15 mouse cellular contexts compared by ENCODE assay signal in the genomic region with DNA sequence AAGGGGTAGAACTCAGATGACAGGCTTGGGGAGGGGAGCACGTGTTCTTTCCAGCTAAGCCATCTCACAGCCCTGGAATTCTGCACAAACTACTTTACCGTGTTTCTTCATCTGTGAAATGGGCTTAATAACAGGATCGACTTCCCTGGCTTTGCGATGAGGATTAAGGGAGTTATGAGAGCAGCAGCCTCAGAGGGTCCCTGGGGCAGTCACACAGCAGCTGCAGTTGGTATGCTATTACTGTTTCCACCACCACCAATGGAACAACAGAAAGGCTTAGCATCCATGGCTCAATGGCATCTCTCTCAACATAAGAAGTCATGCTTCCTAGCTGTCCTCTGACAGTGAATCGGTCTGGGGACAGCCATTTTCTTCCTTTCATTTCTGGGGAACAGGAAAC. TPM values are rescaled to one million over a fixed set of nuclear protein-coding genes. Genes with fewer than 3 reads are reported as not detected.
DNase-seq lines count a peak whose midpoint lies in the region; ATAC-seq and TF ChIP-seq lines count a peak whose summit lies in the region.
"Had no signal": no experiment of that assay in that cellular context is flagged by ENCODE, and none has a peak within 500 bp of the region (broad histone marks: within the 10 kb centered on the region; RNA-seq: fewer than 3 reads in every experiment).

No protein-coding gene starts in this region.

- H3K79me2 ChIP-seq in heart, adult 2 months (replicated peaks; ENCODE audit: control insufficient read depth, insufficient read depth, low read length) = peaks cover 9% of the 10 kb centered on the region
- H3K79me2 ChIP-seq in myocyte (ENCODE audit: control insufficient read depth, insufficient read depth) = peaks cover 75% of the 10 kb centered on the region

- no peak for DNase-seq in heart, adult 2 months
- DNase-seq in heart, adult 9 months (ENCODE audit: low spot score in 2 of 2) = no peak
- DNase-seq in kidney, postnatal 0 days (ENCODE audit: low spot score) = no peak
- DNase-seq in kidney, postnatal 4 days = no peak
- DNase-seq in urinary bladder, postnatal 25 days (ENCODE audit: low spot score) = no peak
- no peak for DNase-seq in left cerebral cortex, postnatal 4 days
- DNase-seq: cerebellum, postnatal 36 days; gastrocnemius, postnatal 10 days; layer of hippocampus, postnatal 36 days; right cerebral cortex, postnatal 25 days had no signal

- H3K27ac ChIP-seq in heart, adult 2 months = peak overlapping the region; percentile 67; the same call in 1 of the 2 replicates
- H3K27ac ChIP-seq in kidney, postnatal 0 days = peak overlapping the region; percentile 65
- H3K27ac ChIP-seq in heart, embryonic 15.5 days = peak overlapping the region; percentile 83; the same call in 1 of the 2 replicates
- H3K27ac ChIP-seq: midbrain, embryonic 13.5 days; neural tube, embryonic 13.5 days had no signal

- no peaks in the 10 kb centered on the region for H3K9me3 ChIP-seq in kidney, postnatal 0 days (replicated peaks; ENCODE audit: low read length)
- no peaks in the 10 kb centered on the region for H3K9me3 ChIP-seq in heart, embryonic 15.5 days (replicated peaks)
- H3K9me3 ChIP-seq: midbrain, embryonic 13.5 days; neural tube, embryonic 13.5 days had no signal

- no peak overlapping the region for H3K4me2 ChIP-seq in kidney, postnatal 0 days (ENCODE audit: low read length)
- no peak overlapping the region for H3K4me2 ChIP-seq in heart, embryonic 15.5 days
- peak overlapping the region; percentile 31 for H3K4me2 ChIP-seq in myocyte (ENCODE audit: low read depth)
- H3K4me2 ChIP-seq: midbrain, embryonic 13.5 days; neural tube, embryonic 13.5 days had no signal

- no peaks in the 10 kb centered on the region for H3K27me3 ChIP-seq in heart, adult 2 months (ENCODE audit: control insufficient read depth, insufficient read depth, low read length)
- H3K27me3 ChIP-seq in kidney, postnatal 0 days (ENCODE audit: insufficient read depth, low read length) = no peaks in the 10 kb centered on the region
- H3K27me3 ChIP-seq in heart, embryonic 15.5 days = no peaks in the 10 kb centered on the region
- no peaks in the 10 kb centered on the region for H3K27me3 ChIP-seq in myocyte (ENCODE audit: control insufficient read depth, insufficient read depth, insufficient read length)
- H3K27me3 ChIP-seq: midbrain, embryonic 13.5 days; neural tube, embryonic 13.5 days had no signal

- no peak overlapping the region for H3ac ChIP-seq in myocyte (ENCODE audit: control insufficient read depth, insufficient read length)

- H3K4me1 ChIP-seq in heart, adult 2 months (ENCODE audit: control insufficient read depth, insufficient read depth, low read length) = peaks cover 44% of the 10 kb centered on the region
- peaks cover 17% of the 10 kb centered on the region for H3K4me1 ChIP-seq in kidney, postnatal 0 days (replicated peaks; ENCODE audit: insufficient read depth, low read length)
- peaks cover 70% of the 10 kb centered on the region for H3K4me1 ChIP-seq in heart, embryonic 15.5 days (replicated peaks)

- ATAC-seq in kidney, postnatal 0 days (replicated peaks; ENCODE audit: low FRiP score, low read depth) = no peak
- ATAC-seq in heart, embryonic 15.5 days (replicated peaks; ENCODE audit: insufficient number of reproducible peaks, insufficient read depth, low FRiP score, low read depth) = no peak
- ATAC-seq: lung, postnatal 0 days; midbrain, embryonic 13.5 days had no signal

- no peak for TF ChIP-seq EP300 in heart, adult 2 months (IDR thresholded peaks at IDR 0.05; ENCODE audit: insufficient read depth, low read depth, low read length)

- peaks cover 35% of the 10 kb centered on the region for H3K36me3 ChIP-seq in heart, adult 2 months (ENCODE audit: control insufficient read depth, insufficient read depth, low read length)
- H3K36me3 ChIP-seq in kidney, postnatal 0 days (ENCODE audit: insufficient read depth, low read length) = no peaks in the 10 kb centered on the region
- H3K36me3 ChIP-seq in heart, embryonic 15.5 days = no peaks in the 10 kb centered on the region
- H3K36me3 ChIP-seq in myocyte (ENCODE audit: control insufficient read depth, insufficient read depth) = no peaks in the 10 kb centered on the region
- H3K36me3 ChIP-seq: midbrain, embryonic 13.5 days; neural tube, embryonic 13.5 days had no signal

- no peak for TF ChIP-seq POLR2A in heart, adult 2 months (IDR thresholded peaks at IDR 0.05; ENCODE audit: insufficient read depth, low read depth, low read length)
- TF ChIP-seq POLR2A in myocyte (IDR thresholded peaks at IDR 0.05; ENCODE audit: insufficient read length, low read depth) = no peak

- no peak overlapping the region for H3K4me3 ChIP-seq in heart, adult 2 months
- H3K4me3 ChIP-seq in kidney, postnatal 0 days (replicated peaks; ENCODE audit: low read depth, low read length) = no peak overlapping the region
- no peak overlapping the region for H3K4me3 ChIP-seq in heart, embryonic 15.5 days
- no peak overlapping the region for H3K4me3 ChIP-seq in myocyte
- H3K4me3 ChIP-seq: midbrain, embryonic 13.5 days; neural tube, embryonic 13.5 days had no signal

- no peak for TF ChIP-seq CTCF in heart, adult 2 months (IDR thresholded peaks at IDR 0.05)
- no peak for TF ChIP-seq CTCF in kidney, postnatal 0 days (IDR thresholded peaks at IDR 0.05; ENCODE audit: low read depth)

- 73% methylated on average over 5 of the region's 5 CpGs for WGBS in heart, adult 2 months
- WGBS in kidney, postnatal 0 days = 83% methylated on average over 5 of the region's 5 CpGs
- 85% methylated on average over 5 of the region's 5 CpGs for WGBS in heart, embryonic 15.5 days

- no peak overlapping the region for H3K9ac ChIP-seq in heart, adult 2 months (ENCODE audit: low read depth, low read length)
- H3K9ac ChIP-seq in kidney, postnatal 0 days (ENCODE audit: low read depth, low read length) = no peak overlapping the region
- H3K9ac ChIP-seq in heart, embryonic 15.5 days = no peak overlapping the region
- H3K9ac ChIP-seq: midbrain, embryonic 13.5 days; neural tube, embryonic 13.5 days had no signal

- intact Hi-C loops in heart, adult 2 months (cut with DNase I) = no loop called here
- intact Hi-C loops in left cerebral cortex, postnatal 4 days (cut with DNase I) = no loop called here

TF ChIP-seq in myocyte, 11 proteins besides CTCF, POLR2A, EP300 and RAD21:
- TF ChIP-seq MYOD1 (IDR thresholded peaks at IDR 0.05; ENCODE audit: control insufficient read depth in 1 of 3, insufficient read length in 2 of 3, low read depth in 2 of 3) = peak in 2 of 3 experiments; percentile 37 to 47
- TF ChIP-seq CEBPB (IDR thresholded peaks at IDR 0.05; ENCODE audit: insufficient read depth, poor library complexity, severe bottlenecking) = no peak

RNA-seq across cellular contexts. Expression of gene Trak2, which starts 20.7 kb away (rescaled TPM):
- 100 to 1,000 TPM; 179 to 232 TPM for total RNA-seq in heart, adult 2 months (2021)
- polyA plus RNA-seq in heart, adult 2 months (2012; rRNA removed) = 71.4 and 94.1 TPM in 2 replicates
- 14.1 and 16.2 TPM in 2 replicates for polyA plus RNA-seq in kidney, postnatal 0 days (2015; fragmentation: Nextera tagmentation; extraction: Ambion mirVana)
- 27.8 and 29.6 TPM in 2 replicates for polyA plus RNA-seq in heart, embryonic 15.5 days (2015; fragmentation: Nextera tagmentation; extraction: Ambion mirVana)
- 13.7 TPM for polyA plus RNA-seq in myocyte (2012; fragmentation: generic; extraction: Trizol)
- 10 to 100 TPM; 82.5 to 92.3 TPM for total RNA-seq in left cerebral cortex, postnatal 4 days (2021)

RNA-seq across cellular contexts. Expression of gene Stradb, which starts 20.8 kb away (rescaled TPM):
- total RNA-seq in heart, adult 2 months (2021) = 10 to 100 TPM; 61.3 to 81.4 TPM
- 28.5 and 47.3 TPM in 2 replicates for polyA plus RNA-seq in heart, adult 2 months (2012; rRNA removed)
- polyA plus RNA-seq in kidney, postnatal 0 days (2015; fragmentation: Nextera tagmentation; extraction: Ambion mirVana) = 22.3 and 23.8 TPM in 2 replicates
- polyA plus RNA-seq in heart, embryonic 15.5 days (2015; fragmentation: Nextera tagmentation; extraction: Ambion mirVana) = 24.1 and 29.0 TPM in 2 replicates
- 17.0 TPM for polyA plus RNA-seq in myocyte (2012; fragmentation: generic; extraction: Trizol)
- 10 to 100 TPM; 88.3 to 93.0 TPM for total RNA-seq in left cerebral cortex, postnatal 4 days (2021)
